8 mouse cellular contexts compared by ENCODE assay signal in genomic region chr7:136894106-136894986, GRCm38 (mm10). TPM values are rescaled to one million over a fixed set of nuclear protein-coding genes. Genes with fewer than 3 reads are reported as not detected.
DNase-seq lines count a peak whose midpoint lies in the region; ATAC-seq and TF ChIP-seq lines count a peak whose summit lies in the region.

Mgmt (plus strand) TSS chr7:136894614.

- H3K4me2 ChIP-seq in limb, embryonic 13.5 days (replicated peaks), result peak within 1 kb of the TSS; percentile 67
- H3K4me2 ChIP-seq in midbrain, embryonic 15.5 days, result peak within 1 kb of the TSS; percentile 59

- WGBS in limb, embryonic 13.5 days, result 11% methylated on average over 33 of the region's 33 CpGs
- 12% methylated on average over 32 of the region's 33 CpGs for WGBS in midbrain, embryonic 15.5 days

- no peak for TF ChIP-seq POLR2A in brain, embryonic 14.5 days (IDR thresholded peaks at IDR 0.05; ENCODE audit: borderline replicate concordance, extremely low read depth, insufficient read depth, insufficient read length, poor library complexity, severe bottlenecking)

- H3K36me3 ChIP-seq in limb, embryonic 13.5 days, result no peaks in the 10 kb centered on the region
- no peaks in the 10 kb centered on the region for H3K36me3 ChIP-seq in midbrain, embryonic 15.5 days (replicated peaks)

- peak; percentile 93 for DNase-seq in 3134 (ENCODE audit: extremely low read depth, insufficient read length, low spot score)
- DNase-seq in brain, embryonic 14.5 days (ENCODE audit: low read depth), result peak; percentile 96
- peak; percentile 95 to 96 for DNase-seq in heart, adult 9 months (ENCODE audit: low spot score in 2 of 2)
- DNase-seq in kidney, adult 9 months, result peak; percentile 96
- peak; percentile 90 to 91 for DNase-seq in spleen, adult 18-20 months

- peak; percentile 97 for ATAC-seq in erythroblast, adult 5-6 weeks (replicated peaks; ENCODE audit: low FRiP score, poor library complexity, severe bottlenecking)
- ATAC-seq in limb, embryonic 13.5 days (ENCODE audit: low FRiP score, low read depth), result peak; percentile 99
- ATAC-seq in midbrain, embryonic 15.5 days (replicated peaks), result peak; percentile 97

- no peaks in the 10 kb centered on the region for H3K27me3 ChIP-seq in limb, embryonic 13.5 days
- 0 out of 2 replicates have a peak, but pooled peaks cover 2% of the 10 kb centered on the region for H3K27me3 ChIP-seq in midbrain, embryonic 15.5 days (replicated peaks)

- H3K4me1 ChIP-seq in limb, embryonic 13.5 days, result peaks cover 30% of the 10 kb centered on the region
- H3K4me1 ChIP-seq in midbrain, embryonic 15.5 days, result peaks cover 6% of the 10 kb centered on the region; the same call in 1 of the 2 replicates

- no peaks in the 10 kb centered on the region for H3K9me3 ChIP-seq in limb, embryonic 13.5 days
- H3K9me3 ChIP-seq in midbrain, embryonic 15.5 days, result no peaks in the 10 kb centered on the region

- H3K9ac ChIP-seq in limb, embryonic 13.5 days, result peak within 1 kb of the TSS; percentile 63
- peak within 1 kb of the TSS; percentile 42; the same call in 1 of the 2 replicates for H3K9ac ChIP-seq in midbrain, embryonic 15.5 days

- no peak for TF ChIP-seq CTCF in brain, embryonic 14.5 days (IDR thresholded peaks at IDR 0.05; ENCODE audit: borderline replicate concordance, extremely low read depth, insufficient read depth, insufficient read length)

- peak within 1 kb of the TSS; percentile 52 for H3K27ac ChIP-seq in limb, embryonic 13.5 days
- H3K27ac ChIP-seq in midbrain, embryonic 15.5 days, result no peak within 1 kb of the TSS

- H3K4me3 ChIP-seq in limb, embryonic 13.5 days, result peak within 1 kb of the TSS; percentile 41
- H3K4me3 ChIP-seq in midbrain, embryonic 15.5 days, result peak within 1 kb of the TSS; percentile 33

RNA-seq across cellular contexts. Expression of gene Mgmt, which starts in this region (rescaled TPM):
- 0.62 and 0.85 TPM in 2 replicates for polyA plus RNA-seq in brain, embryonic 14.5 days (2012; rRNA removed)
- total RNA-seq in erythroblast, adult 5-6 weeks (2015; ENCODE audit: low replicate concordance), result not detected in 2 replicates
- 0.28 and 0.43 TPM in 2 replicates for total RNA-seq in erythroblast, adult 5-6 weeks (2017; ENCODE audit: low replicate concordance)
- 5.7 and 6.3 TPM in 2 replicates for polyA plus RNA-seq in limb, embryonic 13.5 days (2015; fragmentation: Nextera tagmentation; extraction: Ambion mirVana)
- polyA plus RNA-seq in midbrain, embryonic 15.5 days (2015; fragmentation: Nextera tagmentation; extraction: Ambion mirVana), result 1.2 and 1.5 TPM in 2 replicates

Comparison
In these comparisons a context has a peak if more than half of its experiments do, and no peak if none do; other contexts are left out.
1. Peak in DNase-seq in brain, embryonic 14.5 days; RNA of the gene not detected or under 1 TPM.
2. Peak in ATAC-seq in erythroblast, adult 5-6 weeks; RNA of the gene not detected or under 1 TPM.